Mouse (Mus musculus) embryonic facial prominence, embryonic 13.5 days (tissue): Measurements from ENCODE around the gene Itpr2. TPM values are rescaled to one million over a fixed set of nuclear protein-coding genes. Genes with fewer than 3 reads are reported as not detected.

Source experiments
- ATAC-seq: fragments of 200-750 bp; cut with Nextera tagmentation; 2 replicates; pipeline ENCODE4 v1.8.0; 2017; ENCODE audit warnings: low read depth; ENCODE audit not compliant: insufficient number of reproducible peaks, insufficient read depth, low FRiP score, low TSS enrichment
- H3K27ac ChIP-seq: fragments of 300-500 bp; sonication (generic); 2 replicates; pipeline ENCODE4 v1.5.1; 2015; ENCODE audit warnings: moderate library complexity, mild to moderate bottlenecking, inconsistent platforms
- H3K27me3 ChIP-seq: fragments of 300-500 bp; sonication (generic); 2 replicates; pipeline ENCODE4 v1.6.1; 2015; ENCODE audit warnings: mild to moderate bottlenecking, inconsistent platforms
- H3K36me3 ChIP-seq: fragments of 300-500 bp; sonication (generic); 2 replicates; pipeline ENCODE4 v1.6.1; 2015; ENCODE audit warnings: mild to moderate bottlenecking, inconsistent platforms
- H3K4me1 ChIP-seq: fragments of 300-500 bp; sonication (generic); 2 replicates; pipeline ENCODE4 v1.6.1; 2015; ENCODE audit warnings: inconsistent platforms
- H3K4me2 ChIP-seq: fragments of 300-500 bp; sonication (generic); 2 replicates; pipeline ENCODE4 v1.6.1; 2015; ENCODE audit warnings: moderate library complexity, mild to moderate bottlenecking, inconsistent platforms
- H3K4me3 ChIP-seq: fragments of 300-500 bp; sonication (generic); 2 replicates; pipeline ENCODE4 v1.5.1; 2015; ENCODE audit warnings: mild to moderate bottlenecking, inconsistent platforms
- H3K9ac ChIP-seq: fragments of 300-500 bp; sonication (generic); 2 replicates; pipeline ENCODE4 v1.6.1; 2015; ENCODE audit warnings: mild to moderate bottlenecking, inconsistent platforms
- H3K9me3 ChIP-seq: fragments of 300-500 bp; sonication (generic); 2 replicates; pipeline ENCODE4 v1.6.1; 2016; ENCODE audit warnings: inconsistent platforms
- WGBS: fragments of 180-500 bp; shearing (Covaris S2); methylation state at CpG from one replicate; pipeline ENCODE4 v1.1.7; 2015; ENCODE audit warnings: mixed read lengths; 5-methylcytosine and 5-hydroxymethylcytosine counted together
- polyA plus RNA-seq: library from polyadenylated mRNA; unstranded; fragments of >200 nt; fragmentation: Nextera tagmentation; extraction: Ambion mirVana; gene quantifications from 2 replicates; pipeline ENCODE4 v1.2.1, GENCODE M21; 2015

Gene Itpr2
- polyA plus RNA-seq, 1 experiment from 2014 or later: 9.3 TPM

- H3K4me3 ChIP-seq: no peak overlapping the region
- H3K9me3 ChIP-seq: no peaks in the 10 kb centered on the region
- H3K9ac ChIP-seq: no peak overlapping the region
- no peaks in the 10 kb centered on the region for H3K27me3 ChIP-seq
- no peak overlapping the region for H3K4me2 ChIP-seq
- no peak overlapping the region for H3K27ac ChIP-seq
- no peak for ATAC-seq
- H3K4me1 ChIP-seq: peaks cover 14% of the 10 kb centered on the region
- 0 out of 2 replicates have a peak, but pooled peaks cover 3% of the 10 kb centered on the region for H3K36me3 ChIP-seq
- WGBS: 55% methylated on average over 19 of the region's 19 CpGs
Measured at GRCm38 (mm10) chr6:146324541-146325204, 177.3 kb downstream of the Itpr2 start.

GRCm38 (mm10) chr6:146322555-146322954 is 179.5 kb downstream of the Itpr2 start:
- H3K27ac ChIP-seq: no peak overlapping the region
- no peak for ATAC-seq
- no peaks in the 10 kb centered on the region for H3K9me3 ChIP-seq
- H3K36me3 ChIP-seq: 0 out of 2 replicates have a peak, but pooled peaks cover 1% of the 10 kb centered on the region
- H3K27me3 ChIP-seq: no peaks in the 10 kb centered on the region
- H3K4me3 ChIP-seq: no peak overlapping the region
- H3K4me1 ChIP-seq: peaks cover 14% of the 10 kb centered on the region
- no peak overlapping the region for H3K9ac ChIP-seq
- WGBS: 76% methylated on average over 7 of the region's 7 CpGs
- no peak overlapping the region for H3K4me2 ChIP-seq

- Histone ChIP-seq H3K4me1 (peaks cover 19% of the 10 kb centered on the region), H3K4me3 (no peak overlapping the region), H3K9me3 (no peaks in the 10 kb centered on the region), H3K9ac (no peak overlapping the region), H3K36me3 (no peaks in the 10 kb centered on the region), H3K4me2 (no peak overlapping the region), H3K27ac (no peak overlapping the region), H3K27me3 (no peaks in the 10 kb centered on the region)
- ATAC-seq: no peak
- 61% methylated on average over 4 of the region's 4 CpGs for WGBS
Measured at GRCm38 (mm10) chr6:146321951-146322350, 180.1 kb downstream of the Itpr2 start.

GRCm38 (mm10) chr6:146316415-146316814 is 185.6 kb downstream of the Itpr2 start:
- H3K9me3 ChIP-seq: no peaks in the 10 kb centered on the region
- H3K4me2 ChIP-seq: no peak overlapping the region
- H3K27ac ChIP-seq: no peak overlapping the region
- no peak overlapping the region for H3K4me3 ChIP-seq
- 81% methylated on average over 6 of the region's 6 CpGs for WGBS
- peaks cover 9% of the 10 kb centered on the region for H3K4me1 ChIP-seq
- H3K9ac ChIP-seq: no peak overlapping the region
- no peaks in the 10 kb centered on the region for H3K36me3 ChIP-seq
- ATAC-seq: no peak
- H3K27me3 ChIP-seq: no peaks in the 10 kb centered on the region

- H3K36me3 ChIP-seq: no peaks in the 10 kb centered on the region
- no peaks in the 10 kb centered on the region for H3K9me3 ChIP-seq
- peaks cover 5% of the 10 kb centered on the region for H3K4me1 ChIP-seq
- H3K27me3 ChIP-seq: no peaks in the 10 kb centered on the region
- no peak overlapping the region for H3K9ac ChIP-seq
- no peak for ATAC-seq
- H3K4me2 ChIP-seq: no peak overlapping the region
- H3K27ac ChIP-seq: no peak overlapping the region
- 92% methylated on average over 8 of the region's 8 CpGs for whole genome bisulfite sequencing
- no peak overlapping the region for H3K4me3 ChIP-seq
Measured at GRCm38 (mm10) chr6:146315153-146315552, 186.9 kb downstream of the Itpr2 start.

- ATAC-seq: no peak
- H3K9ac ChIP-seq: no peak overlapping the region
Measured at GRCm38 (mm10) chr6:146314304-146314703, 187.7 kb downstream of the Itpr2 start.

GRCm38 (mm10) chr6:146313396-146313795 is 188.6 kb downstream of the Itpr2 start:
- H3K9ac ChIP-seq: no peak overlapping the region
- 89% methylated on average over 4 of the region's 4 CpGs for WGBS
- no peaks in the 10 kb centered on the region for H3K27me3 ChIP-seq
- H3K27ac ChIP-seq: no peak overlapping the region
- no peaks in the 10 kb centered on the region for H3K36me3 ChIP-seq
- no peak overlapping the region for H3K4me3 ChIP-seq
- ATAC-seq: no peak
- no peak overlapping the region for H3K4me2 ChIP-seq
- H3K9me3 ChIP-seq: no peaks in the 10 kb centered on the region
- H3K4me1 ChIP-seq: peaks cover 5% of the 10 kb centered on the region

More at GRCm38 (mm10) chr6:146314304-146314703, 187.7 kb downstream of the Itpr2 start:
- Histone ChIP-seq H3K27ac (no peak overlapping the region), H3K4me3 (no peak overlapping the region), H3K36me3 (no peaks in the 10 kb centered on the region), H3K4me2 (no peak overlapping the region), H3K4me1 (peaks cover 5% of the 10 kb centered on the region), H3K27me3 (no peaks in the 10 kb centered on the region), H3K9me3 (no peaks in the 10 kb centered on the region)
- 58% methylated on average over 5 of the region's 5 CpGs for WGBS

- H3K4me3 ChIP-seq: no peak overlapping the region
- H3K9ac ChIP-seq: no peak overlapping the region
- no peak overlapping the region for H3K4me2 ChIP-seq
- no peaks in the 10 kb centered on the region for H3K9me3 ChIP-seq
- no peaks in the 10 kb centered on the region for H3K27me3 ChIP-seq
- no peak for ATAC-seq
- 68% methylated on average over 2 of the region's 2 CpGs for WGBS
- no peaks in the 10 kb centered on the region for H3K36me3 ChIP-seq
- H3K4me1 ChIP-seq: no peaks in the 10 kb centered on the region; the same call in 1 of the 2 replicates
- no peak overlapping the region for H3K27ac ChIP-seq
Measured at GRCm38 (mm10) chr6:146310210-146310609, 191.8 kb downstream of the Itpr2 start.

- H3K4me1 ChIP-seq: no peaks in the 10 kb centered on the region; the same call in 1 of the 2 replicates
- no peak overlapping the region for H3K27ac ChIP-seq
- WGBS: 89% methylated on average over 1 of the region's 1 CpGs
- no peak overlapping the region for H3K4me2 ChIP-seq
- H3K36me3 ChIP-seq: no peaks in the 10 kb centered on the region
- H3K27me3 ChIP-seq: no peaks in the 10 kb centered on the region
- H3K4me3 ChIP-seq: no peak overlapping the region
- H3K9ac ChIP-seq: no peak overlapping the region
- H3K9me3 ChIP-seq: no peaks in the 10 kb centered on the region
- no peak for ATAC-seq
Measured at GRCm38 (mm10) chr6:146309335-146309734, 192.7 kb downstream of the Itpr2 start.

GRCm38 (mm10) chr6:146305995-146306394 is 196.0 kb downstream of the Itpr2 start:
- H3K4me2 ChIP-seq: no peak overlapping the region
- WGBS: 78% methylated on average over 3 of the region's 3 CpGs

GRCm38 (mm10) chr6:146304088-146304487 is 197.9 kb downstream of the Itpr2 start:
- peaks cover 21% of the 10 kb centered on the region for H3K4me1 ChIP-seq
- no peaks in the 10 kb centered on the region for H3K9me3 ChIP-seq
- H3K4me2 ChIP-seq: no peak overlapping the region
- no peak overlapping the region for H3K4me3 ChIP-seq
- ATAC-seq: no peak
- no peak overlapping the region for H3K27ac ChIP-seq
- WGBS: 87% methylated on average over 11 of the region's 11 CpGs
- H3K27me3 ChIP-seq: no peaks in the 10 kb centered on the region
- no peak overlapping the region for H3K9ac ChIP-seq
- no peaks in the 10 kb centered on the region for H3K36me3 ChIP-seq

More at GRCm38 (mm10) chr6:146305995-146306394, 196.0 kb downstream of the Itpr2 start:
- no peak overlapping the region for H3K27ac ChIP-seq
- H3K36me3 ChIP-seq: no peaks in the 10 kb centered on the region
- ATAC-seq: no peak
- no peaks in the 10 kb centered on the region for H3K9me3 ChIP-seq
- H3K4me1 ChIP-seq: peaks cover 16% of the 10 kb centered on the region
- H3K9ac ChIP-seq: no peak overlapping the region
- no peak overlapping the region for H3K4me3 ChIP-seq
- H3K27me3 ChIP-seq: no peaks in the 10 kb centered on the region

- no peak overlapping the region for H3K27ac ChIP-seq
- H3K9me3 ChIP-seq: no peaks in the 10 kb centered on the region
- H3K4me3 ChIP-seq: no peak overlapping the region
- no peak overlapping the region for H3K9ac ChIP-seq
- H3K36me3 ChIP-seq: no peaks in the 10 kb centered on the region
- H3K4me1 ChIP-seq: peaks cover 21% of the 10 kb centered on the region
- no peak overlapping the region for H3K4me2 ChIP-seq
- no peak for ATAC-seq
- 87% methylated on average over 2 of the region's 2 CpGs for WGBS
- H3K27me3 ChIP-seq: no peaks in the 10 kb centered on the region
Measured at GRCm38 (mm10) chr6:146303336-146303735, 198.7 kb downstream of the Itpr2 start.
